Mouse (Mus musculus) liver, embryonic 14.5 days (tissue): ENCODE data around the gene Tmem260.

Experiments
- CTCF ChIP-seq: IDR thresholded peaks from 2 replicates; pipeline ENCODE4 v1.5.1; 2016; ENCODE audit warnings: antibody characterized with exemption, low read depth, control low read depth
- EP300 ChIP-seq: IDR thresholded peaks from 2 replicates; pipeline ENCODE4 v1.6.1; 2016; ENCODE audit warnings: antibody characterized with exemption, low read depth

DNA sequence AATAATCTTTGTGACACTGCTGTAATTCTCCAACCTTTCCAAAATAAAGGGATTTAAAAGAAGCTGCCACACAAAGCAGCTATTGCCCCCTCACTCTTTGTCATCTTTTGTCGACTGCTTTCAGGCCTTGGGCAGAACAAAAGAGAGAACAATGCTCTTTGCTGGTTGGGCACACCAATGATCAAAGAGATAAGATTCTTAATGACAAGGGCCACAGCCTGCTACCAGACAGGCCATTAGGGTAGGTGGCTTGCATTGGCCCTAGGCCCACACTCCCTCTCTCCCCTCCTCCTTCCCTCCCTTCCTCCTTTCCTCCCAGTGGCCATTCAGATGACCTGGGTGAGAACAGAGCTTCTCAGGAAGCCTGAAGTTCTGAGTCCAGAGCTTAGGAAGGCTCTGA, 77.4 kb downstream of the Tmem260 start:
- TF ChIP-seq CTCF (no peak), EP300 (no peak)
